Mouse (Mus musculus) cerebral cortex, adult 2 months (tissue): ENCODE results near the gene Tekt1.

Experiments used
- WGBS: fragments of 180-500 bp; shearing (Covaris S2); methylation state at CpG from one replicate; pipeline ENCODE4 v1.1.7; 2018; 5-methylcytosine and 5-hydroxymethylcytosine counted together

Tekt1 gene

GRCm38 (mm10) chr11:72362347-72362741 is at the start of gene Tekt1:
Gene Tekt1, minus strand, starts transcription at chr11:72362442.
- 24% methylated on average over 10 of the region's 10 CpGs for WGBS

GRCm38 (mm10) chr11:72411945-72412344 is 49.7 kb upstream of the Tekt1 start:
- 50% methylated on average over 9 of the region's 9 CpGs for WGBS

- under 1% methylated on average over 86 of the region's 86 CpGs for WGBS
Observed at GRCm38 (mm10) chr11:72411093-72411921, 49.1 kb upstream of the Tekt1 start, which contains the start of gene Smtnl2. Gene Smtnl2, minus strand, starts transcription at chr11:72411713.

- WGBS = 17% methylated on average over 25 of the region's 25 CpGs
Observed at GRCm38 (mm10) chr11:72410521-72411092, 48.4 kb upstream of the Tekt1 start.

GRCm38 (mm10) chr11:72409649-72410385 is 47.6 kb upstream of the Tekt1 start:
- 81% methylated on average over 12 of the region's 12 CpGs for WGBS

- 88% methylated on average over 9 of the region's 9 CpGs for WGBS
Observed at GRCm38 (mm10) chr11:72408451-72409170, 46.4 kb upstream of the Tekt1 start.

- WGBS = 71% methylated on average over 7 of the region's 7 CpGs
Observed at GRCm38 (mm10) chr11:72407574-72407973, 45.3 kb upstream of the Tekt1 start.

- WGBS = 71% methylated on average over 3 of the region's 3 CpGs
Observed at GRCm38 (mm10) chr11:72407081-72407480, 44.8 kb upstream of the Tekt1 start.

GRCm38 (mm10) chr11:72406079-72406675 is 43.9 kb upstream of the Tekt1 start:
- 83% methylated on average over 8 of the region's 8 CpGs for WGBS

GRCm38 (mm10) chr11:72405532-72405931 is 43.3 kb upstream of the Tekt1 start:
- WGBS = 69% methylated on average over 4 of the region's 4 CpGs

- 91% methylated on average over 12 of the region's 12 CpGs for WGBS
Observed at GRCm38 (mm10) chr11:72402969-72403368, 40.7 kb upstream of the Tekt1 start.

GRCm38 (mm10) chr11:72402017-72402416 is 39.8 kb upstream of the Tekt1 start:
- WGBS = 90% methylated on average over 5 of the region's 5 CpGs

GRCm38 (mm10) chr11:72401068-72401467 is 38.8 kb upstream of the Tekt1 start:
- 98% methylated on average over 12 of the region's 12 CpGs for WGBS

- 92% methylated on average over 8 of the region's 8 CpGs for WGBS
Observed at GRCm38 (mm10) chr11:72397811-72398525, 35.7 kb upstream of the Tekt1 start.

GRCm38 (mm10) chr11:72397072-72397471 is 34.8 kb upstream of the Tekt1 start:
- 74% methylated on average over 10 of the region's 10 CpGs for WGBS

GRCm38 (mm10) chr11:72396621-72397020 is 34.4 kb upstream of the Tekt1 start:
- 81% methylated on average over 7 of the region's 7 CpGs for WGBS

GRCm38 (mm10) chr11:72395652-72396051 is 33.4 kb upstream of the Tekt1 start:
- WGBS = 96% methylated on average over 6 of the region's 6 CpGs

GRCm38 (mm10) chr11:72394694-72395093 is 32.5 kb upstream of the Tekt1 start:
- WGBS = 91% methylated on average over 2 of the region's 2 CpGs

GRCm38 (mm10) chr11:72393669-72394068 is 31.4 kb upstream of the Tekt1 start:
- WGBS = 51% methylated on average over 5 of the region's 5 CpGs

- 81% methylated on average over 3 of the region's 3 CpGs for WGBS
Observed at GRCm38 (mm10) chr11:72393243-72393642, 31.0 kb upstream of the Tekt1 start.

GRCm38 (mm10) chr11:72391181-72391580 is 28.9 kb upstream of the Tekt1 start:
- 95% methylated on average over 13 of the region's 13 CpGs for WGBS
